Mouse (Mus musculus) heart, postnatal 0 days (tissue): ENCODE measurements around the gene Rint1.

Experiments used
- CTCF ChIP-seq: IDR thresholded peaks from 2 replicates; pipeline ENCODE4 v1.5.1; 2016; ENCODE audit warnings: antibody characterized with exemption, control low read depth, low read depth
- EP300 ChIP-seq: IDR thresholded peaks from 2 replicates; pipeline ENCODE4 v1.6.1; 2016; ENCODE audit warnings: antibody characterized with exemption, low read depth

DNA sequence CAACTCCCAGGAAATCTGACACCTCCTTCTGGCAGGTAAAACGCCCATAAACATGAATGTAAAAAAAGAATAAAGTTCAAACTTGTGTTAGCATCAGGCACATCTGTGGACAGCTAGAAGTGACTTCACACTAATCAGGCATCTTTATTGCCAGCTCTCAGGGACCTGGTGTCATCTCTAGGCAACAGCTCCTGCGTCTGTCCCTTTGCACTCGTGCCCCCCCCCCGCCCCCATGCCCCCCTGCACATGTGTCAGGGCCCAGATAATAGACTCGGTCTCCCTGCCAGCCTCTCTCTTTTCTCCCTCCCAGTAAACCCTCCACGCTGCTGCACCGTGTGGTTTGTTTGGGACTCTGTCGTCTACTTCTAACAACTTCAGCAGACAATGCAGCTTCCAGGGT, 16.4 kb upstream of the Rint1 start:
- TF ChIP-seq CTCF (no peak), EP300 (no peak)
